Mouse (Mus musculus) retina, postnatal 1 day (tissue): ENCODE measurements around the gene Ripor2.
A peak's percentile ranks its signal among the peaks of the same experiment; 100 is the strongest.

Experiments
- DNase-seq: peaks from one replicate; pipeline ENCODE4 v3.0.0-alpha.2; 2012

Gene Ripor2

GRCm38 (mm10) chr13:24584841-24585240 lies 2.9 kb downstream of the Ripor2 start:
- no peak for DNase-seq

- DNase-seq = no peak
Observed at GRCm38 (mm10) chr13:24585369-24585768, 3.4 kb downstream of the Ripor2 start.

GRCm38 (mm10) chr13:24587192-24587895 lies 5.4 kb downstream of the Ripor2 start:
- DNase-seq = no peak

- DNase-seq = no peak
Observed at GRCm38 (mm10) chr13:24588603-24589002, 6.6 kb downstream of the Ripor2 start.

- no peak for DNase-seq
Observed at GRCm38 (mm10) chr13:24591737-24592136, 9.7 kb downstream of the Ripor2 start.

- DNase-seq = no peak
Observed at GRCm38 (mm10) chr13:24594303-24594702, 12.3 kb downstream of the Ripor2 start.

GRCm38 (mm10) chr13:24599631-24600041 lies 17.6 kb downstream of the Ripor2 start:
- no peak for DNase-seq

- no peak for DNase-seq
Observed at GRCm38 (mm10) chr13:24602978-24603377, 21.0 kb downstream of the Ripor2 start.

- DNase-seq = peak; percentile 33
Observed at GRCm38 (mm10) chr13:24603591-24604009, 21.6 kb downstream of the Ripor2 start.

GRCm38 (mm10) chr13:24604096-24604495 lies 22.1 kb downstream of the Ripor2 start:
- DNase-seq = no peak

- peak; percentile 78 for DNase-seq
Observed at GRCm38 (mm10) chr13:24604761-24605591, 23.0 kb downstream of the Ripor2 start.

- peak; percentile 44 for DNase-seq
Observed at GRCm38 (mm10) chr13:24605755-24606154, 23.8 kb downstream of the Ripor2 start.

- no peak for DNase-seq
Observed at GRCm38 (mm10) chr13:24607961-24608360, 26.0 kb downstream of the Ripor2 start.

- DNase-seq = no peak
Observed at GRCm38 (mm10) chr13:24608709-24609108, 26.7 kb downstream of the Ripor2 start.

GRCm38 (mm10) chr13:24610883-24611282 lies 28.9 kb downstream of the Ripor2 start:
- no peak for DNase-seq

- DNase-seq = no peak
Observed at GRCm38 (mm10) chr13:24613031-24613430, 31.0 kb downstream of the Ripor2 start.

- DNase-seq = no peak
Observed at GRCm38 (mm10) chr13:24613433-24613832, 31.4 kb downstream of the Ripor2 start.

- DNase-seq = no peak
Observed at GRCm38 (mm10) chr13:24613927-24614780, 32.2 kb downstream of the Ripor2 start.

GRCm38 (mm10) chr13:24615921-24616565 lies 34.1 kb downstream of the Ripor2 start:
- DNase-seq = peak; percentile 52

- no peak for DNase-seq
Observed at GRCm38 (mm10) chr13:24616645-24617044, 34.7 kb downstream of the Ripor2 start.

- no peak for DNase-seq
Observed at GRCm38 (mm10) chr13:24617076-24617798, 35.2 kb downstream of the Ripor2 start.

- DNase-seq = no peak
Observed at GRCm38 (mm10) chr13:24617799-24618130, 35.8 kb downstream of the Ripor2 start.
